Mouse (Mus musculus): Measurements from ENCODE around the gene Tbce.
A peak's percentile ranks its signal among the peaks of the same experiment; 100 is the strongest.

Gene Tbce

DNA sequence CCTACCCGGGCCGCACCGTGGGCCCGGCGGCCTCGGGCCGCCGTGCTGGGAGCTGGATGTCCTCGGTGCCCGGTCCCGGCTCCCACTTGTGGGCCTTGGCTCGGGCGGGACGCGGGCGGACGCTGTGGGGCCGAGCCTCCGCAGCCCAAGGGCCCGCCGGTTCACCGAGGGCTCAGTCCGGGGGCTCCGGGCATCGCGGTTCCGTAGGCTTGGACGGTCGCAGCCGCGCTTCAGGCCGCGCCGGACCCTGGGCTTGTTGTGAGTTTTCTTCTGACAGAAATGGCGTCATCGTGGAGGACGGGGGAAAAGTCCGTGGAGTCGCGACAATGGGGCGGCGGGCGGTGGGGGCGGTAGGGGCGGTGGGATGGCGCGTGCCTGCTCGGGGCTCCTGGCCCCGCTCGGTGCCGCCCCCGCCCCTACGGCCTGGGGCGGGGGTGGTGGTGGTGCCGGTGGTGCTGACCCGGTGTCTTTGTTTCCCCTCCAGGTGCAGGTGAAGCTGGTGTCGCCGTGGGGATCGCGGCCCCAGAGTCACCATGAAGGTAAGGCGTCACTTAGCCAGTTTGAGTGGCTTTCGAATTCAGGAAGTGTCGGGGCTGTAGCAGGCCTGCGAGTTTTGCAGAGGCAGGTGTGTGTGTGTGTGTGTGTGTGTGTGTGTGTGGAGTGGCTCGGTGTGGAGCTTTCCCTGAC lies 25.0 kb upstream of the Tbce start:
- peaks cover 38% of the 10 kb centered on the region for H3K4me1 ChIP-seq (replicated peaks; ENCODE audit: low read depth, low read length)
- H3K9me3 ChIP-seq (ENCODE audit: low read length) = no peaks in the 10 kb centered on the region
- H3K4me3 ChIP-seq (replicated peaks; ENCODE audit: low read length) = peak overlapping the region; percentile 95
- TF ChIP-seq POU5F1 (IDR thresholded peaks at IDR 0.05; ENCODE audit: borderline replicate concordance, low read length) (no peak), NANOG (IDR thresholded peaks at IDR 0.05; ENCODE audit: borderline replicate concordance, low read length) (no peak), CTCF (conservative IDR thresholded peaks at IDR 0.05; ENCODE audit: low read length) (no peak)
- peaks cover 41% of the 10 kb centered on the region for H3K36me3 ChIP-seq (ENCODE audit: insufficient read depth, low read length)
- H3K27me3 ChIP-seq (ENCODE audit: insufficient read depth, low read length) = no peaks in the 10 kb centered on the region

GRCm38 (mm10) chr13:14063942-14064271 lies 24.5 kb upstream of the Tbce start:
- Histone ChIP-seq H3K4me1 (replicated peaks; ENCODE audit: low read depth, low read length) (peaks cover 38% of the 10 kb centered on the region), H3K9me3 (ENCODE audit: low read length) (no peaks in the 10 kb centered on the region), H3K4me3 (replicated peaks; ENCODE audit: low read length) (peak overlapping the region; percentile 95), H3K36me3 (ENCODE audit: insufficient read depth, low read length) (peaks cover 42% of the 10 kb centered on the region), H3K27me3 (ENCODE audit: insufficient read depth, low read length) (no peaks in the 10 kb centered on the region)
- TF ChIP-seq POU5F1 (IDR thresholded peaks at IDR 0.05; ENCODE audit: borderline replicate concordance, low read length) = no peak

DNA sequence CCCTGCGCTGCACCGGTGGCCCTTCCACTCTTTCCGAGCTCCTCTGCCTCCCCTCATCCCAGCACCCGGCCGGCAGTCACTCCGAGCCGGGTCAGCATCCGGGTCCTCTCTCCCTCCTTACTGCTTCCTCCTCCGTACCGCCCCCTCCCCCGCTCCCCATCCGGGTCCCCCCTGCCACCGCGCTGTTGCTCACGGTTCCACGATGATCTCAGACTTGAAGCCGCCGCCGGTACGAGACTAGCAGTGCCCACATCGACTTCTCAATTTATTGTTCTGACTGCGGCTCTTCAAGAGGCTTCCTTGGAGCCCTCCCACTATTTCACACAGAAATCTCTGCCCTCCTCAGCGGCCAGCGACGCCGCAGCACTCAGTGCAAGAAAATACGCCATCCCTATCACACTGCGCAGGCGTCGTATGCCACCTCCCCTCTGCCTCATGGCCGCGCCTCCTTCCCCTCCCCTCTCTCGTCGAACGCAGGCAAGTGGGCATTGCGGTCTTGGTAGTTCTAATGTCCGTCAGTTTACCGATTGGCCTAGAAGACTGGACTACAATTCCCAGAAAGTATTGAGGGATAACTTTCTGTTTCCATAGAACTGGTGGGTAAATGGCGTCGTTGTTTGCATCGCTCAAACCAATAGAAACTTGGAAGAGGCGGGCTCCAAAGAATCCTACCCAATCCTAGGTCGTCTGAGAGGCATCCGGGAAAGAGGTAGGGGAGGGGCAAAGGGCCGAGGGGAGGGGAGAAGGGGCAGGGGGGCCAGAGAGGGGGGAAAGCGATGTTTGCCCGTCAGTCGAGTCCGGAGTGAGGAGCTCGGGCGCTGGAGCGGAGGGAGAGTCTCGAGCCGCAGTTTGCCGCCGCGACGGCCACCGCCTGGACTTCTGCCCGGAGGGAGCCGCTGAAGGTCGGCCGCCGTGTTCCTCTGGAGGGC lies 23.8 kb upstream of the Tbce start, which contains the start of the genes Arid4b and Ggps1:
Arid4b (plus strand) TSS at position 220 of the 929 bp plus-strand sequence.
Ggps1 (minus strand) TSS at position 476 of the 929 bp plus-strand sequence.
- H3K4me3 ChIP-seq (replicated peaks; ENCODE audit: low read length) = peak within 1 kb of the TSS; percentile 95
- H3K27me3 ChIP-seq (ENCODE audit: insufficient read depth, low read length) = no peaks in the 10 kb centered on the region
- peaks cover 34% of the 10 kb centered on the region for H3K4me1 ChIP-seq (replicated peaks; ENCODE audit: low read depth, low read length)
- peaks cover 39% of the 10 kb centered on the region for H3K36me3 ChIP-seq (ENCODE audit: insufficient read depth, low read length)
- no peak for TF ChIP-seq NANOG (IDR thresholded peaks at IDR 0.05; ENCODE audit: borderline replicate concordance, low read length)
- no peak for TF ChIP-seq POU5F1 (IDR thresholded peaks at IDR 0.05; ENCODE audit: borderline replicate concordance, low read length)
- no peak for TF ChIP-seq CTCF (conservative IDR thresholded peaks at IDR 0.05; ENCODE audit: low read length)
- H3K9me3 ChIP-seq (ENCODE audit: low read length) = no peaks in the 10 kb centered on the region

GRCm38 (mm10) chr13:14062209-14063012 lies 23.0 kb upstream of the Tbce start:
- Histone ChIP-seq H3K4me1 (replicated peaks; ENCODE audit: low read depth, low read length) (peaks cover 36% of the 10 kb centered on the region), H3K4me3 (replicated peaks; ENCODE audit: low read length) (peak overlapping the region; percentile 95), H3K27me3 (ENCODE audit: insufficient read depth, low read length) (no peaks in the 10 kb centered on the region), H3K36me3 (ENCODE audit: insufficient read depth, low read length) (peaks cover 36% of the 10 kb centered on the region), H3K9me3 (ENCODE audit: low read length) (no peaks in the 10 kb centered on the region)
- TF ChIP-seq POU5F1 (IDR thresholded peaks at IDR 0.05; ENCODE audit: borderline replicate concordance, low read length) (no peak), CTCF (conservative IDR thresholded peaks at IDR 0.05; ENCODE audit: low read length) (no peak), NANOG (IDR thresholded peaks at IDR 0.05; ENCODE audit: borderline replicate concordance, low read length) (no peak)

GRCm38 (mm10) chr13:14059582-14059981 lies 20.1 kb upstream of the Tbce start:
- peaks cover 49% of the 10 kb centered on the region for H3K36me3 ChIP-seq (ENCODE audit: insufficient read depth, low read length)

DNA sequence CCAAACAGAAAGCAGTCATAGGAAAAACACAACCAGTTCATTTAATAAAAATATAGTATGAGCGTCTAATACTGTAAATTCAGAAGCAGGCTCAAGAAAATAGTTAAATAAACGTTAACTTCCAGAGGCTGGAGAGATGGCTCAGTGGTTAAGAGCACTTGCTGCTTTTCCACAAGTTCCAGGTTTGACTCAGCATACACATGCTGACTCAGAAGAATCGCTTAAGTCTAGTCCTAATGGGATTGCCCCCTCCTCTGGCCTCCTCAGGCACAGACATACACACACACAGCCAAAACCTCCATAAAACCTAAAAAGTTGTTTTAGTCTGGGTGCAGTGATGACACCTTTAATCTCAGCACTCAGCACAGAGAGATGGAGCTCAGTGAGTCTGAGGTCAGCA lies 17.4 kb upstream of the Tbce start:
- H3K27me3 ChIP-seq (ENCODE audit: insufficient read depth, low read length) = no peaks in the 10 kb centered on the region
- peaks cover 77% of the 10 kb centered on the region for H3K36me3 ChIP-seq (ENCODE audit: insufficient read depth, low read length)
- H3K4me3 ChIP-seq (replicated peaks; ENCODE audit: low read length) = no peak overlapping the region

More at GRCm38 (mm10) chr13:14059582-14059981, 20.1 kb upstream of the Tbce start:
- H3K9me3 ChIP-seq (ENCODE audit: low read length) = no peaks in the 10 kb centered on the region
- no peaks in the 10 kb centered on the region for H3K27me3 ChIP-seq (ENCODE audit: insufficient read depth, low read length)
- H3K4me1 ChIP-seq (replicated peaks; ENCODE audit: low read depth, low read length) = peaks cover 37% of the 10 kb centered on the region
- no peak for TF ChIP-seq POU5F1 (IDR thresholded peaks at IDR 0.05; ENCODE audit: borderline replicate concordance, low read length)
- no peak for TF ChIP-seq NANOG (IDR thresholded peaks at IDR 0.05; ENCODE audit: borderline replicate concordance, low read length)
- no peak for TF ChIP-seq CTCF (conservative IDR thresholded peaks at IDR 0.05; ENCODE audit: low read length)
- H3K4me3 ChIP-seq (replicated peaks; ENCODE audit: low read length) = no peak overlapping the region

GRCm38 (mm10) chr13:14049878-14050277 lies 10.4 kb upstream of the Tbce start:
- Histone ChIP-seq H3K36me3 (ENCODE audit: insufficient read depth, low read length) (peaks cover 61% of the 10 kb centered on the region), H3K9me3 (ENCODE audit: low read length) (no peaks in the 10 kb centered on the region), H3K27me3 (ENCODE audit: insufficient read depth, low read length) (no peaks in the 10 kb centered on the region), H3K4me1 (replicated peaks; ENCODE audit: low read depth, low read length) (0 out of 2 replicates have a peak, but pooled peaks cover 3% of the 10 kb centered on the region), H3K4me3 (replicated peaks; ENCODE audit: low read length) (no peak overlapping the region)
- TF ChIP-seq NANOG (IDR thresholded peaks at IDR 0.05; ENCODE audit: borderline replicate concordance, low read length) = no peak
- no peak for TF ChIP-seq POU5F1 (IDR thresholded peaks at IDR 0.05; ENCODE audit: borderline replicate concordance, low read length)
- no peak for TF ChIP-seq CTCF (conservative IDR thresholded peaks at IDR 0.05; ENCODE audit: low read length)

More for the DNA sequence above, 17.4 kb upstream of the Tbce start:
- TF ChIP-seq CTCF (conservative IDR thresholded peaks at IDR 0.05; ENCODE audit: low read length) = no peak
- no peak for TF ChIP-seq POU5F1 (IDR thresholded peaks at IDR 0.05; ENCODE audit: borderline replicate concordance, low read length)
- TF ChIP-seq NANOG (IDR thresholded peaks at IDR 0.05; ENCODE audit: borderline replicate concordance, low read length) = no peak
- H3K9me3 ChIP-seq (ENCODE audit: low read length) = no peaks in the 10 kb centered on the region
- H3K4me1 ChIP-seq (replicated peaks; ENCODE audit: low read depth, low read length) = peaks cover 30% of the 10 kb centered on the region

DNA sequence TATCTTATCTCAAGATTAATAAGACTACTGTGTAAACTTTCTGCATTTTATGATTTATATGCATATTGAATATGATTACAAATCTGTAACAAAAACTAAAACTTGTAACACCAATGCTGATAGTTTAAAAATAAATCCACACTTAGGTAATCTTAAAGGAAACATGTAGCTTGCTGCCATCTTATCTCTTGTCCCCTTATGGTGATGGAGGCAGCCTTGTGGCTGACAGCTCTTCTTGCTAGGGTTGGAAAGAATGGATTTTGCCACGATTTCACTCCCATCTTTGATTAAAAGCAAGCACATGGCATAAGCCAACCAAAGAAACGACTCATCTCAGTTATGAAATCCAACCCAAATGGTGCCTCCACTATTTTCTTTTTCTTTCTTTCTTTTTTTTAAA lies 5.1 kb upstream of the Tbce start:
- H3K27me3 ChIP-seq (ENCODE audit: insufficient read depth, low read length) = no peaks in the 10 kb centered on the region
- no peaks in the 10 kb centered on the region for H3K9me3 ChIP-seq (ENCODE audit: low read length)
- TF ChIP-seq NANOG (IDR thresholded peaks at IDR 0.05; ENCODE audit: borderline replicate concordance, low read length) (no peak), CTCF (conservative IDR thresholded peaks at IDR 0.05; ENCODE audit: low read length) (no peak), POU5F1 (IDR thresholded peaks at IDR 0.05; ENCODE audit: borderline replicate concordance, low read length) (no peak)
- H3K4me1 ChIP-seq (replicated peaks; ENCODE audit: low read depth, low read length) = peaks cover 19% of the 10 kb centered on the region
- peaks cover 14% of the 10 kb centered on the region for H3K36me3 ChIP-seq (ENCODE audit: insufficient read depth, low read length)
- no peak overlapping the region for H3K4me3 ChIP-seq (replicated peaks; ENCODE audit: low read length)
